Mouse (Mus musculus) lung, embryonic 16.5 days (tissue): Measurements from ENCODE around the gene Wdfy2. TPM values are rescaled to one million over a fixed set of nuclear protein-coding genes. Genes with fewer than 3 reads are reported as not detected.
A peak's percentile ranks its signal among the peaks of the same experiment; 100 is the strongest.

Source experiments
- ATAC-seq: fragments of 200-750 bp; cut with Nextera tagmentation; 2 replicates; pipeline ENCODE4 v1.8.0; 2017; ENCODE audit warnings: low read depth, mild to moderate bottlenecking, moderate library complexity
- H3K27ac ChIP-seq: fragments of 300-500 bp; sonication (generic); 2 replicates; pipeline ENCODE4 v1.5.1; 2014; ENCODE audit warnings: mild to moderate bottlenecking, control low read depth, low read length
- H3K27me3 ChIP-seq: fragments of 300-500 bp; sonication (generic); 2 replicates; pipeline ENCODE4 v1.6.1; 2014; ENCODE audit warnings: low read depth, low read length, mixed read lengths; ENCODE audit not compliant: control insufficient read depth, insufficient read depth
- H3K36me3 ChIP-seq: fragments of 300-500 bp; sonication (generic); 2 replicates; pipeline ENCODE4 v1.6.1; 2014; ENCODE audit warnings: low read length; ENCODE audit not compliant: control insufficient read depth, insufficient read depth
- H3K4me1 ChIP-seq: fragments of 300-500 bp; sonication (generic); replicated peaks from 2 replicates; pipeline ENCODE4 v1.6.1; 2014; ENCODE audit warnings: low read length, mixed read lengths; ENCODE audit not compliant: control insufficient read depth, insufficient read depth
- H3K4me2 ChIP-seq: fragments of 300-500 bp; sonication (generic); 2 replicates; pipeline ENCODE4 v1.6.1; 2014; ENCODE audit warnings: low read depth, low read length, control low read depth
- H3K4me3 ChIP-seq: fragments of 300-500 bp; sonication (generic); 2 replicates; pipeline ENCODE4 v1.5.1; 2014; ENCODE audit warnings: mild to moderate bottlenecking, low read length, control low read depth
- H3K9ac ChIP-seq: fragments of 300-500 bp; sonication (generic); 2 replicates; pipeline ENCODE4 v1.6.1; 2014; ENCODE audit warnings: low read length, control low read depth
- H3K9me3 ChIP-seq: fragments of 300-500 bp; sonication (generic); 2 replicates; pipeline ENCODE4 v1.6.1; 2016; ENCODE audit warnings: low read length; ENCODE audit not compliant: control insufficient read depth
- WGBS: fragments of 180-500 bp; shearing (Covaris S2); extraction: QIAGEN DNeasy Blood & Tissue Kit; methylation state at CpG from one replicate; pipeline ENCODE4 v1.1.7; 2014; 5-methylcytosine and 5-hydroxymethylcytosine counted together
- polyA plus RNA-seq: library from polyadenylated mRNA; unstranded; fragments of >200 nt; fragmentation: Nextera tagmentation; extraction: Ambion mirVana; gene quantifications from 2 replicates; pipeline ENCODE4 v1.2.1, GENCODE M21; 2015

Wdfy2 gene
- polyA plus RNA-seq, 1 experiment from 2014 or later, result 7.7 TPM

- Histone ChIP-seq H3K4me2 (no peak overlapping the region), H3K9me3 (peaks cover 4% of the 10 kb centered on the region; the same call in 1 of the 2 replicates), H3K27ac (no peak overlapping the region), H3K4me3 (no peak overlapping the region), H3K27me3 (no peaks in the 10 kb centered on the region), H3K4me1 (peaks cover 3% of the 10 kb centered on the region), H3K9ac (no peak overlapping the region), H3K36me3 (no peaks in the 10 kb centered on the region)
- no peak for ATAC-seq
- 97% methylated on average over 7 of the region's 7 CpGs for WGBS
Observed at GRCm38 (mm10) chr14:62870238-62870638, 32.8 kb downstream of the Wdfy2 start.

DNA sequence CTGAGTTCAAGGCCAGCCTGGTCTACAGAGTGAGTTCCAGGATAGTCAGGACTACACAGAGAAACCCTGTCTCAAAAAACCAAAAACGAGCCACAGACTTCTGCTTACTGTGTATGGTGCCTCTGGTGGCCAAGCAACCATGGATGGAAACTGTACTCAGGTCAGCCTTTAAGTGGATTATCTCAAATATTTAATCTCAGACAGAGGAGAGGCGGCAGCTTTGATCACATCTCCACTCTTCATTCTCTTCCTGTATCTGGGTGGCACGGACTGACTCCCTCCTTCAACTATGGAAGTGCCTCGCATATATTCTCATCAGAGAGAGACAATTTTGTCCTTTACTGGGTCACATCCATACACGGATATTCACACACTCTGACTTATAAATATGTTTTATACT, 34.0 kb downstream of the Wdfy2 start:
- Histone ChIP-seq H3K4me3 (no peak overlapping the region), H3K36me3 (no peaks in the 10 kb centered on the region), H3K4me2 (no peak overlapping the region), H3K9ac (no peak overlapping the region), H3K27ac (no peak overlapping the region), H3K4me1 (peaks cover 3% of the 10 kb centered on the region), H3K9me3 (peaks cover 4% of the 10 kb centered on the region; the same call in 1 of the 2 replicates), H3K27me3 (no peaks in the 10 kb centered on the region)
- no peak for ATAC-seq
- WGBS, result 73% methylated on average over 5 of the region's 5 CpGs

DNA sequence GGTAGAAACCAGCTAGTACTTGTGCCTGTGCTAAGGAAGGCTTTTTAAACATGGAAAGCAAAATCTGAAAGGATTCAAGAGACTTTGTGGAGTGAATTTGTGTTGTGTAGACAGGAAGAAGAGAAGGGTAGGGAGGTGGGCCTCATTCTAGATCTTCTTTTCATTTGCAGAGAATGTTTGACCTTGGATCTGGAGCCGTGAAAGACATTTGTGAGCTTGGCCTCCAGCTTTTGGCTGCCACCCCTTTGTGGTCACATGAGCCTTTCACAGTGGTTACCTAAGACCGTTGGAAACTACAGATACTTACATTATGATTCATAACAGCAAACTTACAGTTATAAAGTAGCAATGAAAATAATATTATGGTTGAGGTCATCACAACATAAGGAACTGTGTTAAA, 34.5 kb downstream of the Wdfy2 start:
- no peak overlapping the region for H3K27ac ChIP-seq
- H3K27me3 ChIP-seq, result no peaks in the 10 kb centered on the region
- peaks cover 4% of the 10 kb centered on the region; the same call in 1 of the 2 replicates for H3K9me3 ChIP-seq
- H3K4me3 ChIP-seq, result no peak overlapping the region
- no peaks in the 10 kb centered on the region for H3K36me3 ChIP-seq
- 57% methylated on average over 2 of the region's 2 CpGs for WGBS
- no peak overlapping the region for H3K9ac ChIP-seq
- no peak overlapping the region for H3K4me2 ChIP-seq
- peaks cover 3% of the 10 kb centered on the region for H3K4me1 ChIP-seq
- no peak for ATAC-seq

DNA sequence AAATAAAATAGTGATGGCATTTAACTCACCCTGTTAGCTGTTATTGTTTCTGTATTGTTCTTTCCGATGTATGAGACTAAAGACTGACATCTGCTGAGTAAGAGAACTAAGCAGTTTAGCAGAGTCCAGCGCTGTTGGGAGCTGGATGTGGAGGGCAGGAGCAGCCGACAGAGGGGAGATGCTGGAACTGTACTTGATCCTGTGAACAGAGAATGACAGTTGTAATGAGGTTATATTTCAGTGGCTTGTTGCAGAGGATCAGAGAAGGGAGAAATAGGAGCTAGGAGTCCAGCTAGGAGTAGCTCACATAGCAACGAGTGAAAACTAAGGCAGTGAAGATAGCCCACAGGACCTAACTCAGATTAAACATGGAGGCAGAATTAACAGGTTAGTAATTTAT, 36.3 kb downstream of the Wdfy2 start:
- H3K4me1 ChIP-seq, result peaks cover 4% of the 10 kb centered on the region; the same call in 1 of the 2 replicates
- no peaks in the 10 kb centered on the region for H3K27me3 ChIP-seq
- H3K4me3 ChIP-seq, result no peak overlapping the region
- no peak for ATAC-seq
- H3K9ac ChIP-seq, result no peak overlapping the region
- H3K9me3 ChIP-seq, result peaks cover 4% of the 10 kb centered on the region; the same call in 1 of the 2 replicates
- H3K36me3 ChIP-seq, result no peaks in the 10 kb centered on the region
- 72% methylated on average over 4 of the region's 4 CpGs for WGBS
- no peak overlapping the region for H3K27ac ChIP-seq
- no peak overlapping the region for H3K4me2 ChIP-seq

- ATAC-seq, result no peak
- Histone ChIP-seq H3K27me3 (no peaks in the 10 kb centered on the region), H3K27ac (no peak overlapping the region), H3K36me3 (no peaks in the 10 kb centered on the region), H3K4me2 (no peak overlapping the region), H3K9me3 (peaks cover 4% of the 10 kb centered on the region; the same call in 1 of the 2 replicates), H3K4me3 (no peak overlapping the region), H3K9ac (no peak overlapping the region), H3K4me1 (peaks cover 10% of the 10 kb centered on the region)
- 74% methylated on average over 8 of the region's 8 CpGs for WGBS
Observed at GRCm38 (mm10) chr14:62874348-62874747, 36.9 kb downstream of the Wdfy2 start.

DNA sequence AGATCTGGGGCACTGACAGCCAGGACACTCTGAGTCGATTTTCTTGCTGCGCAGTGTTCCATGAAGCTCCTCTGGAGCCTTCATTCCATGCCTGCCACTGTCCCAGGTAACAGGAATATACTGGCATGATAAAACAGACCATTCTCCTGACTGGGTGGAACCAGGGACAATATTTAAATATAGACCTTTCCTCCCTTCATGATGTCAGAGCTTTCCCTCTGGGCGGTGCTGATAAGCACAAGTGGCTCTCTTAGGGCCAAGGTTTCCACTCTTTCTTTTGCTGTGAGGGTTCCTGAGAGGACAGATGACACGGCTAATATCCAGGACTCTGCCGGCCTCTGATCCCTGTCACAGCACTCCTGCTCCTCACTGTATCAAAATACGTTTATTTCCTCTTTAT, 40.6 kb downstream of the Wdfy2 start:
- H3K27me3 ChIP-seq, result no peaks in the 10 kb centered on the region
- H3K27ac ChIP-seq, result no peak overlapping the region
- peaks cover 22% of the 10 kb centered on the region for H3K4me1 ChIP-seq
- no peak overlapping the region for H3K9ac ChIP-seq
- H3K4me2 ChIP-seq, result no peak overlapping the region
- no peaks in the 10 kb centered on the region for H3K9me3 ChIP-seq
- no peaks in the 10 kb centered on the region for H3K36me3 ChIP-seq
- ATAC-seq, result no peak
- no peak overlapping the region for H3K4me3 ChIP-seq
- WGBS, result 50% methylated on average over 6 of the region's 6 CpGs

- H3K9ac ChIP-seq, result no peak overlapping the region
- peaks cover 22% of the 10 kb centered on the region for H3K4me1 ChIP-seq
- no peak overlapping the region for H3K4me2 ChIP-seq
- H3K9me3 ChIP-seq, result no peaks in the 10 kb centered on the region
- H3K27ac ChIP-seq, result no peak overlapping the region
- 60% methylated on average over 7 of the region's 7 CpGs for WGBS
- ATAC-seq, result no peak
- no peaks in the 10 kb centered on the region for H3K27me3 ChIP-seq
- no peak overlapping the region for H3K4me3 ChIP-seq
- H3K36me3 ChIP-seq, result no peaks in the 10 kb centered on the region
Observed at GRCm38 (mm10) chr14:62878634-62879430, 41.4 kb downstream of the Wdfy2 start.

DNA sequence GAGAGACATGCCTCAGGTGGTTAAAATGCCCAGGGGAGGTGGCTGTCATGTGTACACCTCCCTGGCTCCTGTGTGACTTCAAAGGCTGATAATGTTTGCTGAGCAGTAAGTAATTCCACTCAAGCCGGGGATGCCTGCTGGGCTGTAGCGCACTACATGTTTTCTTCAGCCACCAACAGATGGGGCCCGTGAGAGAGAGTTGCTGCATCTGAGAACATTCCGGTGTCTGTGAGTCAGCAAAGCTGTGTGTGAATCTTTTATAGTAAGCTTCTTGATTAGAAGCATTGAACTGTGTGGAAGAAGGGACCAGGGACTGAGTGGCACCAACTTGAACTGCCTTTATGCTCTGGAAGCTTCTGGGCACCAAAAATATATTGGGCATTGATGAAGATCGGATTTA, 42.0 kb downstream of the Wdfy2 start:
- H3K4me1 ChIP-seq, result peaks cover 22% of the 10 kb centered on the region
- H3K27me3 ChIP-seq, result no peaks in the 10 kb centered on the region
- H3K4me3 ChIP-seq, result no peak overlapping the region
- 10% methylated on average over 5 of the region's 5 CpGs for WGBS
- no peak overlapping the region for H3K4me2 ChIP-seq
- peak; percentile 85 for ATAC-seq
- 0 out of 2 replicates have a peak overlapping the region, but pooled peaks have one; percentile 50 for H3K27ac ChIP-seq
- no peak overlapping the region for H3K9ac ChIP-seq
- no peaks in the 10 kb centered on the region for H3K36me3 ChIP-seq
- H3K9me3 ChIP-seq, result no peaks in the 10 kb centered on the region

- no peak overlapping the region for H3K4me3 ChIP-seq
- 49% methylated on average over 5 of the region's 5 CpGs for WGBS
- peaks cover 22% of the 10 kb centered on the region for H3K4me1 ChIP-seq
- no peaks in the 10 kb centered on the region for H3K36me3 ChIP-seq
- H3K27me3 ChIP-seq, result no peaks in the 10 kb centered on the region
- H3K9ac ChIP-seq, result no peak overlapping the region
- H3K4me2 ChIP-seq, result no peak overlapping the region
- H3K27ac ChIP-seq, result 0 out of 2 replicates have a peak overlapping the region, but pooled peaks have one; percentile 50
- ATAC-seq, result peak; percentile 75
- H3K9me3 ChIP-seq, result no peaks in the 10 kb centered on the region
Observed at GRCm38 (mm10) chr14:62880084-62880851, 42.8 kb downstream of the Wdfy2 start.
